Mouse (Mus musculus) intestine, postnatal 0 days (tissue): ENCODE data around the gene Eme2. TPM values are rescaled to one million over a fixed set of nuclear protein-coding genes. Genes with fewer than 3 reads are reported as not detected.
A peak's percentile ranks its signal among the peaks of the same experiment; 100 is the strongest.

Experiments
- ATAC-seq: fragments of 200-750 bp; cut with Nextera tagmentation; 2 replicates; pipeline ENCODE4 v1.8.0; 2017; ENCODE audit warnings: mild to moderate bottlenecking, moderate TSS enrichment, moderate library complexity
- H3K27ac ChIP-seq: fragments of 300-500 bp; sonication (generic); 2 replicates; pipeline ENCODE4 v1.5.1; 2014; ENCODE audit warnings: mild to moderate bottlenecking, low read depth, low read length, moderate library complexity
- H3K27me3 ChIP-seq: fragments of 300-500 bp; sonication (generic); replicated peaks from 2 replicates; pipeline ENCODE4 v1.6.1; 2014; ENCODE audit warnings: low read length, mixed read lengths; ENCODE audit not compliant: control insufficient read depth, insufficient read depth
- H3K36me3 ChIP-seq: fragments of 300-500 bp; sonication (generic); 2 replicates; pipeline ENCODE4 v1.6.1; 2014; ENCODE audit warnings: mild to moderate bottlenecking, moderate library complexity; ENCODE audit not compliant: control insufficient read depth, insufficient read depth
- H3K4me1 ChIP-seq: fragments of 300-500 bp; sonication (generic); replicated peaks from 2 replicates; pipeline ENCODE4 v1.6.1; 2014; ENCODE audit warnings: antibody characterized with exemption, low read length, mixed read lengths; ENCODE audit not compliant: control insufficient read depth, insufficient read depth
- H3K4me2 ChIP-seq: fragments of 300-500 bp; sonication (generic); replicated peaks from 2 replicates; pipeline ENCODE4 v1.6.1; 2014; ENCODE audit warnings: low read depth, mild to moderate bottlenecking, moderate library complexity
- H3K4me3 ChIP-seq: fragments of 300-500 bp; sonication (generic); 2 replicates; pipeline ENCODE4 v1.5.1; 2014; ENCODE audit warnings: low read depth, low read length
- H3K9ac ChIP-seq: fragments of 300-500 bp; sonication (generic); 2 replicates; pipeline ENCODE4 v1.6.1; 2014; ENCODE audit warnings: mild to moderate bottlenecking, low read depth, low read length
- H3K9me3 ChIP-seq: fragments of 300-500 bp; sonication (generic); 2 replicates; pipeline ENCODE4 v1.6.1; 2016; ENCODE audit warnings: mixed run types; ENCODE audit not compliant: control insufficient read depth
- CTCF ChIP-seq: sonication (generic); IDR thresholded peaks from 2 replicates; pipeline ENCODE4 v1.5.1; 2016; ENCODE audit warnings: low read depth, mild to moderate bottlenecking, control low read depth, antibody characterized with exemption, moderate library complexity
- WGBS: fragments of 180-500 bp; shearing (Covaris S2); extraction: QIAGEN DNeasy Blood & Tissue Kit; methylation state at CpG from one replicate; pipeline ENCODE4 v1.1.7; 2014; 5-methylcytosine and 5-hydroxymethylcytosine counted together
- polyA plus RNA-seq: library from polyadenylated mRNA; unstranded; fragments of >200 nt; fragmentation: Nextera tagmentation; extraction: Ambion mirVana; gene quantifications from 2 replicates; pipeline ENCODE4 v1.2.1, GENCODE M21; 2015

Gene Eme2
- polyA plus RNA-seq, 1 experiment from 2014 or later = 16.7 TPM

GRCm38 (mm10) chr17:24850065-24850772, 44.7 kb downstream of the Eme2 start, which contains the start of gene Fahd1:
Gene Fahd1 (minus strand): TSS chr17:24850364.
- H3K9ac ChIP-seq = peak within 1 kb of the TSS; percentile 68
- no peaks in the 10 kb centered on the region for H3K9me3 ChIP-seq
- no peaks in the 10 kb centered on the region for H3K4me1 ChIP-seq
- H3K4me3 ChIP-seq = peak within 1 kb of the TSS; percentile 66
- WGBS = under 1% methylated on average over 58 of the region's 58 CpGs
- peak; percentile 62 for TF ChIP-seq CTCF
- H3K36me3 ChIP-seq = peaks cover 24% of the 10 kb centered on the region
- ATAC-seq = peak; percentile 94
- H3K4me2 ChIP-seq = peak within 1 kb of the TSS; percentile 90
- H3K27ac ChIP-seq = peak within 1 kb of the TSS; percentile 91
- no peaks in the 10 kb centered on the region for H3K27me3 ChIP-seq

- Histone ChIP-seq H3K27ac (peak overlapping the region; percentile 91), H3K36me3 (peaks cover 20% of the 10 kb centered on the region), H3K27me3 (no peaks in the 10 kb centered on the region), H3K4me3 (peak overlapping the region; percentile 66), H3K9ac (peak overlapping the region; percentile 68), H3K4me2 (peak overlapping the region; percentile 90), H3K9me3 (no peaks in the 10 kb centered on the region), H3K4me1 (no peaks in the 10 kb centered on the region)
- WGBS = under 1% methylated on average over 21 of the region's 21 CpGs
- ATAC-seq = no peak
- peak; percentile 74 for TF ChIP-seq CTCF
Measured at GRCm38 (mm10) chr17:24849733-24850064, 45.2 kb downstream of the Eme2 start.

GRCm38 (mm10) chr17:24848600-24849031, 46.3 kb downstream of the Eme2 start:
- Histone ChIP-seq H3K9ac (no peak overlapping the region), H3K4me3 (peak overlapping the region; percentile 66), H3K9me3 (no peaks in the 10 kb centered on the region), H3K27ac (peak overlapping the region; percentile 91), H3K27me3 (no peaks in the 10 kb centered on the region), H3K36me3 (peaks cover 10% of the 10 kb centered on the region), H3K4me1 (no peaks in the 10 kb centered on the region), H3K4me2 (peak overlapping the region; percentile 90)
- no peak for ATAC-seq
- TF ChIP-seq CTCF = no peak

GRCm38 (mm10) chr17:24847386-24847785, 47.5 kb downstream of the Eme2 start:
- H3K4me3 ChIP-seq = no peak overlapping the region
- 58% methylated on average over 1 of the region's 1 CpGs for WGBS
- no peak for TF ChIP-seq CTCF
- H3K4me2 ChIP-seq = peak overlapping the region; percentile 90
- H3K36me3 ChIP-seq = no peaks in the 10 kb centered on the region
- H3K9ac ChIP-seq = no peak overlapping the region
- H3K27ac ChIP-seq = peak overlapping the region; percentile 65; the same call in 1 of the 2 replicates
- H3K9me3 ChIP-seq = no peaks in the 10 kb centered on the region
- H3K27me3 ChIP-seq = no peaks in the 10 kb centered on the region
- no peaks in the 10 kb centered on the region for H3K4me1 ChIP-seq
- ATAC-seq = peak; percentile 9; the same call in 1 of the 2 replicates

GRCm38 (mm10) chr17:24844525-24844924, 50.4 kb downstream of the Eme2 start:
- Histone ChIP-seq H3K4me1 (no peaks in the 10 kb centered on the region; the same call in 1 of the 2 replicates), H3K9ac (peak overlapping the region; percentile 18; the same call in 1 of the 2 replicates), H3K4me2 (peak overlapping the region; percentile 50), H3K36me3 (no peaks in the 10 kb centered on the region), H3K9me3 (no peaks in the 10 kb centered on the region), H3K27me3 (no peaks in the 10 kb centered on the region), H3K27ac (peak overlapping the region; percentile 79), H3K4me3 (no peak overlapping the region; the same call in 1 of the 2 replicates)
- WGBS = 26% methylated on average over 9 of the region's 9 CpGs
- TF ChIP-seq CTCF = no peak
- peak; percentile 76 for ATAC-seq

GRCm38 (mm10) chr17:24842631-24843030, 52.3 kb downstream of the Eme2 start:
- 54% methylated on average over 2 of the region's 2 CpGs for WGBS
- Histone ChIP-seq H3K4me2 (no peak overlapping the region), H3K4me3 (no peak overlapping the region), H3K27ac (no peak overlapping the region), H3K9ac (no peak overlapping the region), H3K27me3 (no peaks in the 10 kb centered on the region), H3K4me1 (no peaks in the 10 kb centered on the region; the same call in 1 of the 2 replicates), H3K36me3 (no peaks in the 10 kb centered on the region), H3K9me3 (no peaks in the 10 kb centered on the region)
- no peak for ATAC-seq
- TF ChIP-seq CTCF = peak; percentile 71
